Mouse (Mus musculus): Measurements from ENCODE around the gene Egfl8. TPM values are rescaled to one million over a fixed set of nuclear protein-coding genes. Genes with fewer than 3 reads are reported as not detected.

Egfl8 gene
- polyA plus RNA-seq, 1 experiment from 2014 or later, result 7.0 TPM

GRCm38 (mm10) chr17:34588767-34589166 is 27.0 kb downstream of the Egfl8 start:
- 54% methylated on average over 3 of the region's 3 CpGs for WGBS
- ATAC-seq, result no peak
- Histone ChIP-seq H3K4me3 (replicated peaks; ENCODE audit: low read length) (no peak overlapping the region), H3K27ac (ENCODE audit: low read length) (no peak overlapping the region), H3K4me1 (replicated peaks; ENCODE audit: control insufficient read depth, insufficient read depth, low read length) (peaks cover 40% of the 10 kb centered on the region), H3K4me2 (ENCODE audit: low read length) (no peak overlapping the region; the same call in 1 of the 2 replicates), H3K9me3 (ENCODE audit: control insufficient read depth, low read length) (no peaks in the 10 kb centered on the region), H3K36me3 (ENCODE audit: control insufficient read depth, insufficient read depth) (no peaks in the 10 kb centered on the region), H3K9ac (replicated peaks; ENCODE audit: low read depth, low read length) (no peak overlapping the region), H3K27me3 (replicated peaks; ENCODE audit: control insufficient read depth, insufficient read depth, low read length) (no peaks in the 10 kb centered on the region)

- no peaks in the 10 kb centered on the region for H3K9me3 ChIP-seq (ENCODE audit: control insufficient read depth, low read length)
- H3K4me3 ChIP-seq (replicated peaks; ENCODE audit: low read length), result peak overlapping the region; percentile 85
- peak overlapping the region; percentile 91 for H3K4me2 ChIP-seq (ENCODE audit: low read length)
- 3% methylated on average over 19 of the region's 19 CpGs for WGBS
- peak overlapping the region; percentile 100 for H3K27ac ChIP-seq (ENCODE audit: low read length)
- no peaks in the 10 kb centered on the region for H3K27me3 ChIP-seq (replicated peaks; ENCODE audit: control insufficient read depth, insufficient read depth, low read length)
- peak overlapping the region; percentile 94 for H3K9ac ChIP-seq (replicated peaks; ENCODE audit: low read depth, low read length)
- H3K4me1 ChIP-seq (replicated peaks; ENCODE audit: control insufficient read depth, insufficient read depth, low read length), result peaks cover 31% of the 10 kb centered on the region
- no peak for ATAC-seq
- no peaks in the 10 kb centered on the region for H3K36me3 ChIP-seq (ENCODE audit: control insufficient read depth, insufficient read depth)
These were observed 28.0 kb downstream of the Egfl8 start for GRCm38 (mm10) chr17:34587814-34588213.

GRCm38 (mm10) chr17:34587423-34587811 is 28.4 kb downstream of the Egfl8 start:
- Histone ChIP-seq H3K4me3 (replicated peaks; ENCODE audit: low read length) (peak overlapping the region; percentile 85), H3K36me3 (ENCODE audit: control insufficient read depth, insufficient read depth) (no peaks in the 10 kb centered on the region), H3K27me3 (replicated peaks; ENCODE audit: control insufficient read depth, insufficient read depth, low read length) (no peaks in the 10 kb centered on the region), H3K9me3 (ENCODE audit: control insufficient read depth, low read length) (no peaks in the 10 kb centered on the region), H3K4me1 (replicated peaks; ENCODE audit: control insufficient read depth, insufficient read depth, low read length) (peaks cover 30% of the 10 kb centered on the region), H3K9ac (replicated peaks; ENCODE audit: low read depth, low read length) (peak overlapping the region; percentile 94), H3K4me2 (ENCODE audit: low read length) (peak overlapping the region; percentile 91), H3K27ac (ENCODE audit: low read length) (peak overlapping the region; percentile 100)
- under 1% methylated on average over 48 of the region's 50 CpGs for WGBS
- ATAC-seq, result peak; percentile 85

DNA sequence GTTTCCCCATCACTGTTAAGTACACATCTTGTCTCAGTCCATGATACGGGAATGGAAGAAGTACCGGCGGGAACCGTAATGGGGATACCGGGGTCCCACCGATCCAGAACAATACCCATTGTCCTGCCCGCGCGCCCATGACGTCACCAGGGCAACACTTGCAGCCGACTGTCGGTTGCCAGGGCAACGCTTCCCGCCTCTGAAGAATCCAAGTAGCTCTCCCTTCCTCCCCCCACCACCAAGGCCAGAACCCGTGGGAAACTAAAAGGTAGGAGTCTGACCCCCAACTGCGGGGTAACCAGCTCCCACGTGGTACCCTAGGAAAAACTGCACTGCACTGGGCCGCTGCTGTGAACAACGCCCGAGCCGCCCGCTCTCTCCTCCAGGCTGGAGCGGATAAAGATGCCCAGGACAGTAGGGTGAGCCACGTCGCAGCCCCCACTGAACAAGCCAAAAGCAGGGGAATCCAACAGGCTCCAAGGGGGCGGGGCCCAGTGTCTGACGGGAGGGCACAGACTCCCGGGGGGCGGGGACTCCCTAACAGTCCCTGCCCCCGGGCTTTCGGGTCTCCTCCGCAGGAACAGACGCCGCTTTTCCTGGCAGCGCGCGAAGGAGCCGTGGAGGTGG is 28.9 kb downstream of the Egfl8 start:
- peaks cover 30% of the 10 kb centered on the region for H3K4me1 ChIP-seq (replicated peaks; ENCODE audit: control insufficient read depth, insufficient read depth, low read length)
- no peaks in the 10 kb centered on the region for H3K27me3 ChIP-seq (replicated peaks; ENCODE audit: control insufficient read depth, insufficient read depth, low read length)
- no peaks in the 10 kb centered on the region for H3K9me3 ChIP-seq (ENCODE audit: control insufficient read depth, low read length)
- peak overlapping the region; percentile 91 for H3K4me2 ChIP-seq (ENCODE audit: low read length)
- ATAC-seq, result peak; percentile 81
- H3K4me3 ChIP-seq (replicated peaks; ENCODE audit: low read length), result peak overlapping the region; percentile 85
- H3K27ac ChIP-seq (ENCODE audit: low read length), result peak overlapping the region; percentile 100
- H3K36me3 ChIP-seq (ENCODE audit: control insufficient read depth, insufficient read depth), result no peaks in the 10 kb centered on the region
- peak overlapping the region; percentile 94 for H3K9ac ChIP-seq (replicated peaks; ENCODE audit: low read depth, low read length)
- WGBS, result under 1% methylated on average over 38 of the region's 38 CpGs

- Histone ChIP-seq H3K4me3 (replicated peaks; ENCODE audit: low read length) (peak overlapping the region; percentile 85), H3K4me2 (ENCODE audit: low read length) (peak overlapping the region; percentile 91), H3K9me3 (ENCODE audit: control insufficient read depth, low read length) (no peaks in the 10 kb centered on the region), H3K27ac (ENCODE audit: low read length) (peak overlapping the region; percentile 100), H3K27me3 (replicated peaks; ENCODE audit: control insufficient read depth, insufficient read depth, low read length) (no peaks in the 10 kb centered on the region), H3K36me3 (ENCODE audit: control insufficient read depth, insufficient read depth) (no peaks in the 10 kb centered on the region), H3K9ac (replicated peaks; ENCODE audit: low read depth, low read length) (peak overlapping the region; percentile 94), H3K4me1 (replicated peaks; ENCODE audit: control insufficient read depth, insufficient read depth, low read length) (peaks cover 24% of the 10 kb centered on the region)
- ATAC-seq, result peak; percentile 1; the same call in 1 of the 2 replicates
- 12% methylated on average over 32 of the region's 32 CpGs for whole genome bisulfite sequencing
These were observed 29.6 kb downstream of the Egfl8 start for GRCm38 (mm10) chr17:34585877-34586771.

- ATAC-seq, result no peak
- no peaks in the 10 kb centered on the region for H3K9me3 ChIP-seq (ENCODE audit: control insufficient read depth, low read length)
- 83% methylated on average over 8 of the region's 8 CpGs for WGBS
- H3K4me3 ChIP-seq (replicated peaks; ENCODE audit: low read length), result no peak overlapping the region
- H3K36me3 ChIP-seq (ENCODE audit: control insufficient read depth, insufficient read depth), result no peaks in the 10 kb centered on the region
- H3K9ac ChIP-seq (replicated peaks; ENCODE audit: low read depth, low read length), result no peak overlapping the region
- no peak overlapping the region for H3K27ac ChIP-seq (ENCODE audit: low read length)
- peaks cover 18% of the 10 kb centered on the region for H3K4me1 ChIP-seq (replicated peaks; ENCODE audit: control insufficient read depth, insufficient read depth, low read length)
- no peaks in the 10 kb centered on the region for H3K27me3 ChIP-seq (replicated peaks; ENCODE audit: control insufficient read depth, insufficient read depth, low read length)
- H3K4me2 ChIP-seq (ENCODE audit: low read length), result no peak overlapping the region
These were observed 30.6 kb downstream of the Egfl8 start for GRCm38 (mm10) chr17:34585121-34585520.

DNA sequence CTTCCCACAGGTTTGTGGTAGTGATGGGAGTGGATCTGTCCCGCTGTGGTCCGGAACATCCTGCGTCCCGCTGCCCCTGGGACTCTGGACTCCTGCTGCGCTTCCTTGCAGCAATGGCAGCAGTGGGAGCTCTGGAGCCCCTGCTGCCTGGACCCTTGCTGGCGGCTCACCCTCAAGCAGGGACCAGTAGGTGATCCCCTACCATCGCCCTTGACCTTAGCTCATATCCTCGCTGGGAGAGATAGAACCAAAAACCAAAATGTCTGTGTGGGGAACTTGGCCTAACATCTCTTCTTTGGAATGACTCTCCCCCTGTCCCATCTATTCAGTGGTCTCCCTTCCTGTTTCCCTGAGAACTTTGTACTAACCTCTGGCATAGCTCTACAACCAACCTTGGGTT is 32.0 kb downstream of the Egfl8 start:
- no peak for ATAC-seq
- Histone ChIP-seq H3K9me3 (ENCODE audit: control insufficient read depth, low read length) (no peaks in the 10 kb centered on the region), H3K36me3 (ENCODE audit: control insufficient read depth, insufficient read depth) (no peaks in the 10 kb centered on the region), H3K4me2 (ENCODE audit: low read length) (no peak overlapping the region), H3K27me3 (replicated peaks; ENCODE audit: control insufficient read depth, insufficient read depth, low read length) (no peaks in the 10 kb centered on the region), H3K4me3 (replicated peaks; ENCODE audit: low read length) (no peak overlapping the region), H3K4me1 (replicated peaks; ENCODE audit: control insufficient read depth, insufficient read depth, low read length) (peaks cover 18% of the 10 kb centered on the region), H3K27ac (ENCODE audit: low read length) (no peak overlapping the region), H3K9ac (replicated peaks; ENCODE audit: low read depth, low read length) (no peak overlapping the region)
- 89% methylated on average over 8 of the region's 8 CpGs for WGBS

DNA sequence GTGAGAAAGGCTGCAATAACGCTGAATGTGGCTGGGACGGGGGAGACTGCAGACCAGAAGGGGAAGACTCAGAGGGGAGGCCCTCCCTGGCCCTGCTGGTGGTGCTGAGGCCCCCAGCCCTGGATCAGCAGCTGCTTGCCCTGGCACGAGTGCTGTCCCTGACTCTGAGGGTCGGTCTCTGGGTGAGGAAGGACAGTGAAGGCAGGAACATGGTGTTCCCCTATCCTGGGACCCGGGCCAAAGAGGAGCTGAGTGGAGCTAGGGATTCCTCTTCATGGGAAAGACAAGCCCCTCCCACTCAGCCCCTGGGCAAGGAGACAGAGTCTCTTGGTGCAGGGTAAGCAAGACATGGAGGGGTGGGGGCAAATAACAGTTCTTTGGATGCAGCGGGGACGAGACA is 32.4 kb downstream of the Egfl8 start:
- Histone ChIP-seq H3K9me3 (ENCODE audit: control insufficient read depth, low read length) (no peaks in the 10 kb centered on the region), H3K9ac (replicated peaks; ENCODE audit: low read depth, low read length) (no peak overlapping the region), H3K36me3 (ENCODE audit: control insufficient read depth, insufficient read depth) (no peaks in the 10 kb centered on the region), H3K27me3 (replicated peaks; ENCODE audit: control insufficient read depth, insufficient read depth, low read length) (no peaks in the 10 kb centered on the region), H3K27ac (ENCODE audit: low read length) (no peak overlapping the region), H3K4me2 (ENCODE audit: low read length) (no peak overlapping the region), H3K4me3 (replicated peaks; ENCODE audit: low read length) (no peak overlapping the region), H3K4me1 (replicated peaks; ENCODE audit: control insufficient read depth, insufficient read depth, low read length) (peaks cover 18% of the 10 kb centered on the region)
- ATAC-seq, result no peak
- WGBS, result 59% methylated on average over 7 of the region's 7 CpGs

- 89% methylated on average over 12 of the region's 12 CpGs for WGBS
- Histone ChIP-seq H3K9me3 (ENCODE audit: control insufficient read depth, low read length) (no peaks in the 10 kb centered on the region), H3K4me3 (replicated peaks; ENCODE audit: low read length) (no peak overlapping the region), H3K27me3 (replicated peaks; ENCODE audit: control insufficient read depth, insufficient read depth, low read length) (no peaks in the 10 kb centered on the region), H3K4me1 (replicated peaks; ENCODE audit: control insufficient read depth, insufficient read depth, low read length) (peaks cover 11% of the 10 kb centered on the region), H3K27ac (ENCODE audit: low read length) (no peak overlapping the region), H3K36me3 (ENCODE audit: control insufficient read depth, insufficient read depth) (no peaks in the 10 kb centered on the region), H3K4me2 (ENCODE audit: low read length) (no peak overlapping the region), H3K9ac (replicated peaks; ENCODE audit: low read depth, low read length) (no peak overlapping the region)
- ATAC-seq, result no peak
These were observed 33.2 kb downstream of the Egfl8 start for GRCm38 (mm10) chr17:34582528-34582927.
